Mouse (Mus musculus): ENCODE results near the gene Kcne3. TPM values are rescaled to one million over a fixed set of nuclear protein-coding genes. Genes with fewer than 3 reads are reported as not detected.

The Kcne3 gene
- polyA plus RNA-seq, 1 experiment, result 2.7 TPM

Other genes starting within 250 kb of the Kcne3 start
- gene Rnf169, start 196.1 kb upstream of the Kcne3 start, polyA plus RNA-seq (2012; rRNA removed), result 5.2 and 8.0 TPM in 2 replicates
- 4.3 and 8.0 TPM in 2 replicates for gene Chrdl2, start 170.3 kb upstream of the Kcne3 start, polyA plus RNA-seq (2012; rRNA removed)
- 26.8 and 27.5 TPM in 2 replicates for gene Pold3, start 54.9 kb upstream of the Kcne3 start, polyA plus RNA-seq (2012; rRNA removed)
- 5.2 and 6.8 TPM in 2 replicates for gene Lipt2, start 17.2 kb upstream of the Kcne3 start, polyA plus RNA-seq (2012; rRNA removed)
- 4.9 and 5.2 TPM in 2 replicates for gene Pgm2l1, start 50.9 kb downstream of the Kcne3 start, polyA plus RNA-seq (2012; rRNA removed)
- 1.2 and 2.0 TPM in 2 replicates for gene P4ha3, start 109.0 kb downstream of the Kcne3 start, polyA plus RNA-seq (2012; rRNA removed)
- 14.7 and 17.2 TPM in 2 replicates for gene C2cd3, start 195.7 kb downstream of the Kcne3 start, polyA plus RNA-seq (2012; rRNA removed)
- gene Ppme1, start 195.8 kb downstream of the Kcne3 start, polyA plus RNA-seq (2012; rRNA removed), result 54.4 and 63.6 TPM in 2 replicates